Mouse (Mus musculus) hindbrain, embryonic 11.5 days (tissue): ENCODE results near the gene Acvr1. TPM values are rescaled to one million over a fixed set of nuclear protein-coding genes. Genes with fewer than 3 reads are reported as not detected.

Source experiments
- ATAC-seq: fragments of 200-750 bp; cut with Nextera tagmentation; 2 replicates; pipeline ENCODE4 v1.8.0; 2017; ENCODE audit warnings: mild to moderate bottlenecking, moderate TSS enrichment, moderate library complexity; ENCODE audit not compliant: low FRiP score
- DNase-seq: peaks from one replicate; pipeline ENCODE4 v3.0.0-alpha.2; 2015; ENCODE audit warnings: low spot score
- H3K27ac ChIP-seq: fragments of 300-500 bp; sonication (generic); 2 replicates; pipeline ENCODE4 v1.5.1; 2014; ENCODE audit warnings: mild to moderate bottlenecking, low read depth, low read length
- H3K27me3 ChIP-seq: fragments of 300-500 bp; sonication (generic); 2 replicates; pipeline ENCODE4 v1.6.1; 2014; ENCODE audit warnings: mild to moderate bottlenecking, low read length, moderate library complexity, mixed read lengths; ENCODE audit not compliant: control insufficient read depth, insufficient read depth
- H3K36me3 ChIP-seq: fragments of 300-500 bp; sonication (generic); 2 replicates; pipeline ENCODE4 v1.6.1; 2014; ENCODE audit warnings: mild to moderate bottlenecking, low read length, moderate library complexity, mixed read lengths; ENCODE audit not compliant: control insufficient read depth, insufficient read depth
- H3K4me1 ChIP-seq: fragments of 300-500 bp; sonication (generic); replicated peaks from 2 replicates; pipeline ENCODE4 v1.6.1; 2014; ENCODE audit warnings: low read length, mixed read lengths; ENCODE audit not compliant: control insufficient read depth, insufficient read depth
- H3K4me2 ChIP-seq: fragments of 300-500 bp; sonication (generic); replicated peaks from 2 replicates; pipeline ENCODE4 v1.6.1; 2014; ENCODE audit warnings: mild to moderate bottlenecking, low read depth, low read length
- H3K4me3 ChIP-seq: fragments of 300-500 bp; sonication (generic); 2 replicates; pipeline ENCODE4 v1.5.1; 2014; ENCODE audit warnings: low read depth, low read length
- H3K9ac ChIP-seq: fragments of 300-500 bp; sonication (generic); 2 replicates; pipeline ENCODE4 v1.6.1; 2014; ENCODE audit warnings: low read depth, low read length
- H3K9me3 ChIP-seq: fragments of 300-500 bp; sonication (generic); 2 replicates; pipeline ENCODE4 v1.6.1; 2016; ENCODE audit warnings: low read length; ENCODE audit not compliant: control insufficient read depth
- WGBS: fragments of 180-500 bp; shearing (Covaris S2); extraction: QIAGEN DNeasy Blood & Tissue Kit; methylation state at CpG from one replicate; pipeline ENCODE4 v1.1.7; 2014; 5-methylcytosine and 5-hydroxymethylcytosine counted together
- polyA plus RNA-seq: library from polyadenylated mRNA; unstranded; fragments of >200 nt; fragmentation: Nextera tagmentation; extraction: Ambion mirVana; gene quantifications from 2 replicates; pipeline ENCODE4 v1.2.1, GENCODE M21; 2014

Gene Acvr1
- polyA plus RNA-seq, 1 experiment from 2014 or later = 6.0 TPM

- no peak overlapping the region for H3K9ac ChIP-seq
- no peak overlapping the region for H3K4me3 ChIP-seq
- no peaks in the 10 kb centered on the region for H3K36me3 ChIP-seq
- H3K27ac ChIP-seq = no peak overlapping the region
- H3K4me2 ChIP-seq = no peak overlapping the region
- no peak for DNase-seq
- WGBS = 89% methylated on average over 6 of the region's 6 CpGs
- no peaks in the 10 kb centered on the region for H3K9me3 ChIP-seq
- no peaks in the 10 kb centered on the region for H3K4me1 ChIP-seq
- no peaks in the 10 kb centered on the region for H3K27me3 ChIP-seq
- ATAC-seq = no peak
These were observed 45.3 kb downstream of the Acvr1 start for GRCm38 (mm10) chr2:58521621-58522020.

GRCm38 (mm10) chr2:58520727-58521126 is 46.2 kb downstream of the Acvr1 start:
- Histone ChIP-seq H3K9ac (no peak overlapping the region), H3K4me1 (no peaks in the 10 kb centered on the region), H3K4me2 (no peak overlapping the region), H3K9me3 (no peaks in the 10 kb centered on the region), H3K36me3 (no peaks in the 10 kb centered on the region), H3K27ac (no peak overlapping the region), H3K27me3 (no peaks in the 10 kb centered on the region), H3K4me3 (no peak overlapping the region)
- DNase-seq = no peak
- no peak for ATAC-seq
- 94% methylated on average over 9 of the region's 9 CpGs for WGBS

DNA sequence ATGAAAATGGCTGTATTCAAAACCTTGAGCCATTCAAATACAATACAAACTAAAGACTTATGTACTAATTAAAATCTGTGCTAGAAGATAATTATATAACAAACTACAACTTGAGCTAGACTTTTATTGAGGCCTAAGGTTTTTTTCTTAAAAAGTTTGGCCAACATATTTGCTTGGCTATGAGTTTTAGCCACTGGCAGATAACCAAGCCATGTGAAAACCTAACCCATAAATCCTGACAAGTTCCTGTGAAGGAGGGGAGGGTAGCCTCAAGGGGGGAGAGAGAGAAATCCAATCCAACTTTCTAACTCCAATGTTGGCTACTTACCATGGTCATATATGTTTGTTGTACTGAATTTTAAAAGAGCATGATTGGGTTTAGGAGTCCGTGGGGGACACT is 48.4 kb downstream of the Acvr1 start:
- 86% methylated on average over 1 of the region's 1 CpGs for WGBS
- Histone ChIP-seq H3K4me3 (no peak overlapping the region), H3K9me3 (no peaks in the 10 kb centered on the region), H3K9ac (no peak overlapping the region), H3K27me3 (no peaks in the 10 kb centered on the region), H3K27ac (no peak overlapping the region), H3K4me1 (no peaks in the 10 kb centered on the region), H3K36me3 (no peaks in the 10 kb centered on the region), H3K4me2 (no peak overlapping the region)
- ATAC-seq (no peak), DNase-seq (no peak)

GRCm38 (mm10) chr2:58516920-58517319 is 50.0 kb downstream of the Acvr1 start:
- Histone ChIP-seq H3K9me3 (no peaks in the 10 kb centered on the region), H3K4me1 (no peaks in the 10 kb centered on the region), H3K4me3 (no peak overlapping the region), H3K9ac (no peak overlapping the region), H3K27me3 (no peaks in the 10 kb centered on the region), H3K27ac (no peak overlapping the region), H3K36me3 (no peaks in the 10 kb centered on the region), H3K4me2 (no peak overlapping the region)
- DNase-seq (no peak), ATAC-seq (no peak)
- WGBS = 81% methylated on average over 6 of the region's 6 CpGs

- H3K4me1 ChIP-seq = no peaks in the 10 kb centered on the region
- no peak overlapping the region for H3K4me2 ChIP-seq
- 45% methylated on average over 15 of the region's 15 CpGs for WGBS
- no peak for DNase-seq
- ATAC-seq = no peak
- H3K36me3 ChIP-seq = no peaks in the 10 kb centered on the region
- H3K9ac ChIP-seq = no peak overlapping the region
- H3K9me3 ChIP-seq = no peaks in the 10 kb centered on the region
- H3K27me3 ChIP-seq = no peaks in the 10 kb centered on the region
- H3K4me3 ChIP-seq = no peak overlapping the region
- no peak overlapping the region for H3K27ac ChIP-seq
These were observed 51.0 kb downstream of the Acvr1 start for GRCm38 (mm10) chr2:58516000-58516399.

DNA sequence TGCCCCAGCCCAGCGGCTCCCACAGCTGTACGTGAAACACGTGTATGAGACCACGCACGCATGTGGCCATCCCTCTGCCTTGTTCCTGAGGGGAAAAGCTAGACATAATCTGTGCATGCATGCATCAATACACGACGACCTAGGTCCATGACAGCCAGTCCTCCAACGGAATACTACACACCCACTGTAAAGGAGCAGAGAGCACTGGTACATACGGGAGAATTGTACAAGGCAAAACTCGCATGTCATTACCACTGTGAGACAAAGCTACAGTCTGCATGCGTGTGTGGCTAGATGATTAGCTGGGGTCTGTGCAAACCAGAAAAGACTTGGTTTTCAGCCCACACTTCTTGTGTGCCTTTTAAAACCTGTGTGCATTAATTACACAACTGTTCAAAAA is 52.5 kb downstream of the Acvr1 start:
- ATAC-seq = no peak
- H3K4me1 ChIP-seq = no peaks in the 10 kb centered on the region
- H3K4me3 ChIP-seq = no peak overlapping the region
- H3K9me3 ChIP-seq = no peaks in the 10 kb centered on the region
- no peak overlapping the region for H3K4me2 ChIP-seq
- H3K36me3 ChIP-seq = no peaks in the 10 kb centered on the region
- H3K27ac ChIP-seq = no peak overlapping the region
- H3K9ac ChIP-seq = no peak overlapping the region
- DNase-seq = no peak
- no peaks in the 10 kb centered on the region for H3K27me3 ChIP-seq
- 95% methylated on average over 11 of the region's 11 CpGs for WGBS

GRCm38 (mm10) chr2:58513212-58513611 is 53.7 kb downstream of the Acvr1 start:
- Histone ChIP-seq H3K36me3 (no peaks in the 10 kb centered on the region), H3K9ac (no peak overlapping the region), H3K27me3 (no peaks in the 10 kb centered on the region), H3K4me1 (no peaks in the 10 kb centered on the region), H3K27ac (no peak overlapping the region), H3K9me3 (no peaks in the 10 kb centered on the region), H3K4me2 (no peak overlapping the region), H3K4me3 (no peak overlapping the region)
- DNase-seq (no peak), ATAC-seq (no peak)
- 83% methylated on average over 3 of the region's 3 CpGs for WGBS

GRCm38 (mm10) chr2:58510192-58510591 is 56.8 kb downstream of the Acvr1 start:
- H3K9ac ChIP-seq = no peak overlapping the region
- no peaks in the 10 kb centered on the region for H3K36me3 ChIP-seq
- H3K9me3 ChIP-seq = no peaks in the 10 kb centered on the region
- no peak overlapping the region for H3K4me2 ChIP-seq
- H3K27ac ChIP-seq = no peak overlapping the region
- no peaks in the 10 kb centered on the region for H3K27me3 ChIP-seq
- WGBS = 74% methylated on average over 8 of the region's 8 CpGs
- DNase-seq = no peak
- ATAC-seq = no peak
- H3K4me3 ChIP-seq = no peak overlapping the region
- no peaks in the 10 kb centered on the region for H3K4me1 ChIP-seq

- no peaks in the 10 kb centered on the region for H3K27me3 ChIP-seq
- 90% methylated on average over 9 of the region's 9 CpGs for WGBS
- H3K4me3 ChIP-seq = no peak overlapping the region
- no peak overlapping the region for H3K27ac ChIP-seq
- no peaks in the 10 kb centered on the region for H3K36me3 ChIP-seq
- no peak for DNase-seq
- no peak overlapping the region for H3K9ac ChIP-seq
- no peak for ATAC-seq
- H3K4me1 ChIP-seq = no peaks in the 10 kb centered on the region
- no peaks in the 10 kb centered on the region for H3K9me3 ChIP-seq
- H3K4me2 ChIP-seq = no peak overlapping the region
These were observed 61.5 kb downstream of the Acvr1 start for GRCm38 (mm10) chr2:58505306-58506090.
